Mouse (Mus musculus) heart, embryonic 11.5 days (tissue): ENCODE results near the gene 6820408C15Rik. TPM values are rescaled to one million over a fixed set of nuclear protein-coding genes. Genes with fewer than 3 reads are reported as not detected.

Experiments used
- polyA plus RNA-seq: library from polyadenylated mRNA; unstranded; fragments of >200 nt; fragmentation: Nextera tagmentation; extraction: Ambion mirVana; gene quantifications from 2 replicates; pipeline ENCODE4 v1.2.1, GENCODE M21; 2014

Gene 6820408C15Rik
- polyA plus RNA-seq, 1 experiment from 2014 or later = 1.4 TPM

Other genes starting within 250 kb of the 6820408C15Rik start
- gene Csnk2a1, start 188.7 kb upstream of the 6820408C15Rik start, polyA plus RNA-seq = 38.7 and 90.5 TPM in 2 replicates
- gene Tbc1d20, start 121.8 kb upstream of the 6820408C15Rik start, polyA plus RNA-seq = 25.1 and 25.7 TPM in 2 replicates
- 62.6 and 64.5 TPM in 2 replicates for gene Rbck1, start 82.9 kb upstream of the 6820408C15Rik start, polyA plus RNA-seq
- 3.4 and 3.6 TPM in 2 replicates for gene Trib3, start 71.6 kb upstream of the 6820408C15Rik start, polyA plus RNA-seq
- gene Nrsn2, start 38.9 kb upstream of the 6820408C15Rik start, polyA plus RNA-seq = 3.8 and 5.5 TPM in 2 replicates
- gene Sox12, start 17.5 kb upstream of the 6820408C15Rik start, polyA plus RNA-seq = 12.9 and 13.9 TPM in 2 replicates
- gene Zcchc3, start 560 bp upstream of the 6820408C15Rik start, polyA plus RNA-seq = 50.9 and 55.4 TPM in 2 replicates
- not detected in 2 replicates for gene Defb23, start 49.0 kb downstream of the 6820408C15Rik start, polyA plus RNA-seq
- gene Defb20, start 61.5 kb downstream of the 6820408C15Rik start, polyA plus RNA-seq = not detected in 2 replicates
- gene Defb22, start 74.6 kb downstream of the 6820408C15Rik start, polyA plus RNA-seq = not detected in 2 replicates
- gene Defb26, start 96.1 kb downstream of the 6820408C15Rik start, polyA plus RNA-seq = not detected in 2 replicates
- gene Defb28, start 102.7 kb downstream of the 6820408C15Rik start, polyA plus RNA-seq = not detected in 2 replicates
- not detected in 2 replicates for gene Defb29, start 124.5 kb downstream of the 6820408C15Rik start, polyA plus RNA-seq
- gene Gm17416, start 153.8 kb downstream of the 6820408C15Rik start, polyA plus RNA-seq = not detected in 2 replicates
- gene Defb21, start 157.2 kb downstream of the 6820408C15Rik start, polyA plus RNA-seq = not detected in 2 replicates
- gene Defb19, start 164.7 kb downstream of the 6820408C15Rik start, polyA plus RNA-seq = 1.5 TPM in 1 of 2 replicates, not detected in the other
- not detected in 2 replicates for gene Defb45, start 183.8 kb downstream of the 6820408C15Rik start, polyA plus RNA-seq
- not detected in 2 replicates for gene Defb36, start 188.7 kb downstream of the 6820408C15Rik start, polyA plus RNA-seq
- gene Defb25, start 207.5 kb downstream of the 6820408C15Rik start, polyA plus RNA-seq = 1.2 and 1.4 TPM in 2 replicates
- gene Rem1, start 211.4 kb downstream of the 6820408C15Rik start, polyA plus RNA-seq = 5.8 and 6.1 TPM in 2 replicates